Mouse (Mus musculus) heart, postnatal 0 days (tissue): ENCODE measurements around the gene Inpp5f.

Source experiments
- CTCF ChIP-seq: IDR thresholded peaks from 2 replicates; pipeline ENCODE4 v1.5.1; 2016; ENCODE audit warnings: antibody characterized with exemption, control low read depth, low read depth
- EP300 ChIP-seq: IDR thresholded peaks from 2 replicates; pipeline ENCODE4 v1.6.1; 2016; ENCODE audit warnings: antibody characterized with exemption, low read depth

DNA sequence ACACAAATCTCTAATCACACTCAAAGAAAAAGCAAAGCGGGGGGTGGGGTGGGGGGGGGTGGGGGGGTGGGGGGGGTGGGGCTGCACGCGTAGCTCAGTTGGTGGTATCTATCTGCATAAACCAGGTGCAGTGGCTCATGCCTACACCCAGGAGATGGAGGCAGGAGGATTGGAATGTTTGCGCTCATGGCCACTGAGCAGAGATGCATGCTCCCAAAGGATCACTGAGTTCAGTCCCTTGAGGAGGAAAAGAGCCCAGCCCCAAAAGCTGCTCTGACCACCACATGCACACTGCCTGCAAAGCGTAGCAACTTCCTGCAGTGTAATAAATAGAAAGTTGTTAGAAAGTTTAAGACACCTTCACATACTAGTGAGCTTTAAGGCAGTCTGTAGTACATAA lies 116.6 kb downstream of the Inpp5f start:
- no peak for TF ChIP-seq CTCF
- no peak for TF ChIP-seq EP300
